Mouse (Mus musculus): ENCODE data around the gene Atp8a2.
"Not testable (repeated sequence)": the region's sequence is repeated elsewhere in the genome, so short reads cannot be mapped to it uniquely, and the experiment has no call there.

The Atp8a2 gene

GRCm38 (mm10) chr14:60026647-60027046 lies 170.3 kb downstream of the Atp8a2 start:
- DNase-seq (ENCODE audit: low spot score in 2 of 2) = peak; percentile 66 to 87

- peak; percentile 10 to 85 for DNase-seq (ENCODE audit: low spot score in 2 of 2)
Observed at GRCm38 (mm10) chr14:60015891-60016290, 181.1 kb downstream of the Atp8a2 start.

- no peak for DNase-seq (ENCODE audit: low spot score in 2 of 2)
Observed at GRCm38 (mm10) chr14:60001801-60002200, 195.2 kb downstream of the Atp8a2 start.

GRCm38 (mm10) chr14:59988860-59989259 lies 208.1 kb downstream of the Atp8a2 start:
- no peak for DNase-seq (ENCODE audit: low spot score in 2 of 2)

- no peak for DNase-seq (ENCODE audit: low spot score in 2 of 2)
Observed at GRCm38 (mm10) chr14:59987975-59988374, 209.0 kb downstream of the Atp8a2 start.

GRCm38 (mm10) chr14:59978007-59978406 lies 219.0 kb downstream of the Atp8a2 start:
- no peak for DNase-seq (ENCODE audit: low spot score in 2 of 2)

GRCm38 (mm10) chr14:59971221-59971730 lies 225.7 kb downstream of the Atp8a2 start:
- no peak for DNase-seq (ENCODE audit: low spot score in 2 of 2)

GRCm38 (mm10) chr14:59969485-59970134 lies 227.4 kb downstream of the Atp8a2 start:
- DNase-seq (ENCODE audit: low spot score in 2 of 2) = no peak

- DNase-seq (ENCODE audit: low spot score in 2 of 2) = no peak
Observed at GRCm38 (mm10) chr14:59967847-59968550, 229.0 kb downstream of the Atp8a2 start.

GRCm38 (mm10) chr14:59966981-59967380 lies 230.0 kb downstream of the Atp8a2 start:
- DNase-seq (ENCODE audit: low spot score in 2 of 2) = no peak

GRCm38 (mm10) chr14:59964569-59964968 lies 232.4 kb downstream of the Atp8a2 start:
- no peak for DNase-seq (ENCODE audit: low spot score in 2 of 2)

- no peak for DNase-seq (ENCODE audit: low spot score in 2 of 2)
Observed at GRCm38 (mm10) chr14:59960961-59961360, 236.0 kb downstream of the Atp8a2 start.

GRCm38 (mm10) chr14:59960214-59960890 lies 236.6 kb downstream of the Atp8a2 start:
- no peak for DNase-seq (ENCODE audit: low spot score in 2 of 2)

- no peak for DNase-seq (ENCODE audit: low spot score in 2 of 2)
Observed at GRCm38 (mm10) chr14:59959723-59960122, 237.3 kb downstream of the Atp8a2 start.

- DNase-seq (ENCODE audit: low spot score in 2 of 2) = no peak
Observed at GRCm38 (mm10) chr14:59949983-59950382, 247.0 kb downstream of the Atp8a2 start.

- DNase-seq (ENCODE audit: low spot score in 2 of 2) = peak; percentile 30 to 90
Observed at GRCm38 (mm10) chr14:59942864-59943611, 253.9 kb downstream of the Atp8a2 start.

GRCm38 (mm10) chr14:59942199-59942598 lies 254.8 kb downstream of the Atp8a2 start:
- DNase-seq (ENCODE audit: low spot score in 2 of 2) = no peak

- DNase-seq (ENCODE audit: low spot score in 2 of 2) = no peak
Observed at GRCm38 (mm10) chr14:59932355-59932754, 264.6 kb downstream of the Atp8a2 start.

- DNase-seq (ENCODE audit: low spot score in 2 of 2) = no peak
Observed at GRCm38 (mm10) chr14:59931412-59932058, 265.4 kb downstream of the Atp8a2 start.

GRCm38 (mm10) chr14:59929190-59929589 lies 267.8 kb downstream of the Atp8a2 start:
- not testable (repeated sequence) for DNase-seq (ENCODE audit: low spot score in 2 of 2)

GRCm38 (mm10) chr14:59928781-59929180 lies 268.2 kb downstream of the Atp8a2 start:
- DNase-seq (ENCODE audit: low spot score in 2 of 2) = no peak
